Mouse (Mus musculus): ENCODE measurements around the gene Cylc2. TPM values are rescaled to one million over a fixed set of nuclear protein-coding genes. Genes with fewer than 3 reads are reported as not detected.

The Cylc2 gene
- not detected for polyA plus RNA-seq (2017; shearing (Covaris generic))

GRCm38 (mm10) chr4:51216378-51216777, at the start of gene Cylc2:
TSS of gene Cylc2 (plus strand) at chr4:51216678.

Measured in naive thymus-derived CD4-positive, alpha-beta T cell, adult 5 months (primary cell).